Mouse (Mus musculus) ovary, adult 18-20 months (tissue): Measurements from ENCODE around the gene Palm.

Experiments
- DNase-seq: peaks from one replicate; pipeline ENCODE4 v3.0.0; 2022; ENCODE audit warnings: low spot score, mixed read lengths

Palm gene

GRCm38 (mm10) chr10:79772320-79772719 lies 21.1 kb upstream of the Palm start:
- no peak for DNase-seq

- no peak for DNase-seq
These were observed 20.2 kb upstream of the Palm start for GRCm38 (mm10) chr10:79773208-79773607.

- DNase-seq: no peak
These were observed 18.7 kb upstream of the Palm start for GRCm38 (mm10) chr10:79774486-79775279.

- no peak for DNase-seq
These were observed 16.3 kb upstream of the Palm start, which contains the start of gene Fstl3 for GRCm38 (mm10) chr10:79777103-79777531. Gene Fstl3 (plus strand): TSS chr10:79777272.

- DNase-seq: no peak
These were observed 15.4 kb upstream of the Palm start for GRCm38 (mm10) chr10:79778006-79778405.

- no peak for DNase-seq
These were observed 14.2 kb upstream of the Palm start for GRCm38 (mm10) chr10:79779193-79779592.

GRCm38 (mm10) chr10:79779784-79780663 lies 13.3 kb upstream of the Palm start:
- DNase-seq: peak; percentile 96

GRCm38 (mm10) chr10:79780664-79781015 lies 12.7 kb upstream of the Palm start:
- DNase-seq: no peak

- no peak for DNase-seq
These were observed 12.2 kb upstream of the Palm start for GRCm38 (mm10) chr10:79781139-79781538.

- DNase-seq: no peak
These were observed 11.4 kb upstream of the Palm start for GRCm38 (mm10) chr10:79781956-79782355.

GRCm38 (mm10) chr10:79783050-79783449 lies 10.3 kb upstream of the Palm start:
- no peak for DNase-seq

- DNase-seq: no peak
These were observed 9.2 kb upstream of the Palm start for GRCm38 (mm10) chr10:79783920-79784800.

- no peak for DNase-seq
These were observed 4.8 kb upstream of the Palm start for GRCm38 (mm10) chr10:79788386-79789158.

GRCm38 (mm10) chr10:79789581-79789980 lies 3.8 kb upstream of the Palm start:
- no peak for DNase-seq

GRCm38 (mm10) chr10:79790861-79791260 lies 2.5 kb upstream of the Palm start, which contains the start of gene Prss57:
Gene Prss57 (minus strand): TSS chr10:79790961.
- DNase-seq: no peak

- DNase-seq: no peak
These were observed 882 bp upstream of the Palm start for GRCm38 (mm10) chr10:79792339-79793040.

- DNase-seq: no peak
These were observed 542 bp downstream of the Palm start for GRCm38 (mm10) chr10:79793738-79794490.

- peak; percentile 72 for DNase-seq
These were observed 1.1 kb downstream of the Palm start for GRCm38 (mm10) chr10:79794491-79794931.

- DNase-seq: no peak
These were observed 2.5 kb downstream of the Palm start for GRCm38 (mm10) chr10:79795905-79796304.

GRCm38 (mm10) chr10:79797326-79797725 lies 4.0 kb downstream of the Palm start:
- no peak for DNase-seq
